ENCODE assay signal across 24 mouse cellular contexts in the genomic region with DNA sequence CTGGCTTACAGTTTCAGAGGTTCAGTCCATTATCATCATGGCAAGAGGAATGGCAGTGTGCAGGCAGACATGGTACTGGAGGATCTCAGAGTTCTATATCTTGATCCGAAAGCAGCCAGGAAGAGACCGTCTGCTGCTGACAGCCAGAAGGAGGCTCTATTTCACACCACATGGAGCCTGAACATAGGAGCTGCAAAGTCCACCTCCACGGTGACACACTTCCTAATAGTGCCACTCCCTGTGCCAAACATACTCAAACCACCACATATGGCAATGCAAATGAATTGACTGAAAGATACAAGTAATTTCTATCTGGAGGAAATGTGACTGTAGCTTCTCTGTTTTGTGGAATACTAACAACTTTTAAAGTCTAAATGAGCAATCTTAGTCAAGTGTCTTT.
"Had no signal": no experiment of that assay in that cellular context is flagged by ENCODE, and none has a peak within 500 bp of the region (broad histone marks: within the 10 kb centered on the region; RNA-seq: fewer than 3 reads in every experiment).

No protein-coding gene starts in this region.

- H3K4me3 ChIP-seq: gastrocnemius, adult 2 months; heart, adult 2 months; heart, embryonic 13.5 days; heart, embryonic 15.5 days; hindbrain, embryonic 13.5 days; hindbrain, embryonic 15.5 days; kidney, embryonic 15.5 days; limb, embryonic 13.5 days; limb, embryonic 15.5 days; liver, embryonic 12.5 days had no signal

- DNase-seq: gastrocnemius, adult 2 months; gastrocnemius, postnatal 10 days; gastrocnemius, postnatal 25 days; heart, adult 2 months; heart, postnatal 14 days; heart, postnatal 36 days; kidney, adult 11 months; kidney, adult 2 months; kidney, adult 9 months; kidney, postnatal 14 days; kidney, postnatal 36 days; layer of hippocampus, adult 9-11 months; layer of hippocampus, postnatal 36 days had no signal

- H3K27ac ChIP-seq: gastrocnemius, adult 2 months; heart, adult 2 months; heart, embryonic 13.5 days; heart, embryonic 15.5 days; hindbrain, embryonic 13.5 days; hindbrain, embryonic 15.5 days; hindbrain, postnatal 0 days; kidney, embryonic 15.5 days; kidney, postnatal 0 days; limb, embryonic 13.5 days; limb, embryonic 15.5 days; liver, embryonic 12.5 days; liver, embryonic 14.5 days had no signal
